Comparison of ENCODE assay signal across 10 mouse cellular contexts in genomic region chr16:34421473-34421872, GRCm38 (mm10).
DNase-seq lines count a peak whose midpoint lies in the region.
"Had no signal": no experiment of that assay in that cellular context is flagged by ENCODE, and none has a peak within 500 bp of the region (broad histone marks: within the 10 kb centered on the region; RNA-seq: fewer than 3 reads in every experiment).

No protein-coding gene starts in this region.

- intact Hi-C loops in gastrocnemius, postnatal 36 days (cut with DNase I) = no loop called here
- intact Hi-C loops in heart, postnatal 36 days (cut with DNase I) = no loop called here

- DNase-seq in gastrocnemius, postnatal 25 days = peak; percentile 28
- no peak for DNase-seq in gastrocnemius, postnatal 36 days
- DNase-seq in embryo, embryonic 10 days (ENCODE audit: low spot score) = peak; percentile 86
- peak; percentile 96 for DNase-seq in heart, adult 11 months
- peak; percentile 28 to 42 for DNase-seq in heart, postnatal 36 days
- no peak for DNase-seq in spleen, postnatal 36 days (ENCODE audit: low spot score in 2 of 2)
- no peak for DNase-seq in liver
- no peak for DNase-seq in natural killer cell, adult 2 months (ENCODE audit: low spot score in 2 of 2)
- DNase-seq: spleen, adult 18-20 months; thymus, postnatal 14 days had no signal

Comparison
In these comparisons a context has a peak if more than half of its experiments do, and no peak if none do; other contexts are left out.
1. DNase-seq: peak in gastrocnemius, postnatal 25 days (single experiment), embryo, embryonic 10 days (single experiment), heart, adult 11 months (single experiment) and heart, postnatal 36 days (2 of 2); none in gastrocnemius, postnatal 36 days (0 of 2), spleen, postnatal 36 days (0 of 2), liver (single experiment) and natural killer cell, adult 2 months (0 of 2).